Mouse (Mus musculus) large intestine, adult 2 months (tissue): ENCODE data around the gene Bcar3. TPM values are rescaled to one million over a fixed set of nuclear protein-coding genes. Genes with fewer than 3 reads are reported as not detected.
"Not testable (repeated sequence)": the region's sequence is repeated elsewhere in the genome, so short reads cannot be mapped to it uniquely, and the experiment has no call there.

Experiments
- DNase-seq: peaks from one replicate; pipeline ENCODE4 v3.0.0-alpha.2; 2012; ENCODE audit warnings: low read depth, low spot score
- WGBS: fragments of 180-500 bp; shearing (Covaris S2); methylation state at CpG from one replicate; pipeline ENCODE4 v1.1.7; 2018; 5-methylcytosine and 5-hydroxymethylcytosine counted together
- polyA plus RNA-seq: library from polyadenylated mRNA; depleted of rRNA; stranded (reverse); fragments of >200 nt; gene quantifications from 2 replicates; pipeline ENCODE4 v1.2.3, GENCODE M21; 2012

Bcar3 gene
- polyA plus RNA-seq, 1 experiment = 50.9 TPM

- 62% methylated on average over 4 of the region's 4 CpGs for WGBS
- no peak for DNase-seq
These were observed 78.7 kb downstream of the Bcar3 start for GRCm38 (mm10) chr3:122372617-122373016.

- no peak for DNase-seq
These were observed 82.1 kb downstream of the Bcar3 start for GRCm38 (mm10) chr3:122376011-122376410.

DNA sequence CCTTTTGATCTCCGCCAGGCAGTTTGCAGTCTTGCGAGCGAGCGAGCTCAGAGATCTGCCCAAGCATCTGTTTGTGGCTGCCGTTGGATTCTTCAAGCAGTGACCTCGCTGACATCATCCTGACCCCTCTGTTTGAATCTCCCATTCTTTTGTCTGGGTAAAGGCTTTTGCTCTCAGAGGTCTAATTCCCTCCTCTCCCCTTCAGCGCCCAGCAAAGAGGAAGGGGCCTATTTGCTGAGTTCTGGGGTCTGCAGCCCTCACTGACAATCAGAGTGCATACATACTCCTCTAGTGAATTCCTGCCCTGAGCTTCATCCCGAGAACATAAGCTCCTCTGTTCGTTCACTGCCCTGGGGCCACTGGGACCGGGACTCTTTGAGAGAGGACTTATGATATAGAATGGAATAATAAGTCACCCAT lies 82.5 kb downstream of the Bcar3 start:
- no peak for DNase-seq
- WGBS = 53% methylated on average over 10 of the region's 10 CpGs

- 65% methylated on average over 8 of the region's 8 CpGs for WGBS
- DNase-seq = no peak
These were observed 83.0 kb downstream of the Bcar3 start for GRCm38 (mm10) chr3:122376841-122377464.

DNA sequence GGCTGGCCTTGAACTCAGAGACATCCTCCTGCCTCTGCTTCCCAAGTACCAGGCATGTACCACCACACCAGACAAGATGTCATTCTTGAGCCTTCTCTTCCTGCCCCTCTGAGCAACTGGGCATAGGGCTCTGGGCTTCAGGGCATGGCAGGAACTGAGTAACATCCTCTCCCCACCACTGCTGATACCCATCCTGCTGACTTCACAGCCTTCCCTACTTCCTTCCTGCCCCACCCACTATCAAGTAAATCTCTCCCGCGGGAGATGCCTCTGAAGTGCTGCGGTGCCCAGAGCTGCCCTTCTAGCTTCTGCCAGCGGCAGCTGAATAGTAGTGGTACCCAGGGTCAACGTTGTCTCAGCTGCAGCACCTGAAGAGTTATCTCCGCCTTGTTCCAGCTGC lies 84.7 kb downstream of the Bcar3 start:
- 47% methylated on average over 6 of the region's 6 CpGs for WGBS
- no peak for DNase-seq

GRCm38 (mm10) chr3:122380776-122381175 lies 86.8 kb downstream of the Bcar3 start:
- no peak for DNase-seq
- WGBS = 73% methylated on average over 5 of the region's 5 CpGs

- WGBS = 80% methylated on average over 3 of the region's 3 CpGs
- DNase-seq = no peak
These were observed 87.7 kb downstream of the Bcar3 start for GRCm38 (mm10) chr3:122381591-122381990.

- WGBS = 90% methylated on average over 5 of the region's 5 CpGs
- DNase-seq = no peak
These were observed 92.5 kb downstream of the Bcar3 start for GRCm38 (mm10) chr3:122386444-122386843.

- DNase-seq = no peak
- WGBS = 51% methylated on average over 3 of the region's 3 CpGs
These were observed 93.8 kb downstream of the Bcar3 start for GRCm38 (mm10) chr3:122387771-122388170.

DNA sequence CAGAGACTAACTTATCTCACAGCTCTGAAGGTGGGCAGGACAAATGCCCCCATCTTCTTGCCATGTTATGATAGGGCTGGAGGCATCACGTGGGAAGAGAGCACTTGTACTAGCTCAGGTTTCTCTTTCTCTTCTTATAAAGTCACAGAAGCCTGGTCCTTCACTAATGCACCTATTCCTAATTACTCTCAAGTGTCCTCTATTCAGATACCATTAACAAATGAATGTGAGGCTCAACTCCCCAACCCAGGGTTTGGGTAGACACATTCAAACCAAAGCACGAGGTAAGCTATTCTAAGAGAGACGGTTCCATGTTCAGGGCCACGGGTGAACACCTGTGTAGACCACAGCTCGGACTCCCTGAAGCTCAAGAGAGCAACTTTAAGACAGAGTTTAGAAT lies 96.0 kb downstream of the Bcar3 start:
- 81% methylated on average over 5 of the region's 5 CpGs for WGBS
- no peak for DNase-seq

DNA sequence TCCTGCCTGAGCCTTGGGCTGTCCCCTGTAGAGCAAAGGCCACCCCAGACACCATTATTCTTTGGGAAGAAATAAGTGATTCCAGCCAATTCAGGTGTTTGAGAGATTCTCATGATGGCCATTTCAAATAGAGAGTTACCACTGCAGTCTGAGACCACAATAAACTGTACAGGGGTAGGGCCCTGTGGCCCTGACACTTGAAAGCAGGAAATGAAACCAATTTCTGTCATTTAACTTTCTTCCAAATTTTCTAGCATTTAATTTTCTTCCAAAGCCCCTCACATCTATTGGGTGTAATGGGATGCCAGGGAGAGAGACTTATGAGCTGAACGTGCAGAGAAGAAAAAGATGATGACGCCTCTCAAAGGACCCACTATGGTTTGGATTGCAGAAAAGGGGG lies 97.2 kb downstream of the Bcar3 start:
- no peak for DNase-seq
- 99% methylated on average over 2 of the region's 2 CpGs for WGBS

DNA sequence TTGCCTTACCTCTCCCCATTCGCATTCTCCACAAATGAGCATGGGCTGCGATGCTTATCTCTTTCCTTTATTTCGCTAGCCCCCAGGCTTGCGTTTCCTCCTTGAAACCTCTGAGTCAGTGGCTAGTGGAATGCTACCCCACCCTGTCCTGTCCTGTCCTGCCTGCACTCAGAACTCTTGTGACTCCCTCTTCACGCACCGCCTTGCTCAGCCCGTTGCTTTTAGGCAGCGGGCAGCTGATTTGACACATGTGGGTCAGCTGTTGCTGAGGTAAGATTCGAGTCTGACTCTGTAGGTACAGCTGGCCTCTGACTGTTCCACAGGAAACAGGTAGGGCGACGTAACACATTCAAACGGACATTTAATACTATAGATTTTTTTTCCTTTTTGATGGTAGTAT lies 97.9 kb downstream of the Bcar3 start:
- 43% methylated on average over 12 of the region's 12 CpGs for WGBS
- no peak for DNase-seq

DNA sequence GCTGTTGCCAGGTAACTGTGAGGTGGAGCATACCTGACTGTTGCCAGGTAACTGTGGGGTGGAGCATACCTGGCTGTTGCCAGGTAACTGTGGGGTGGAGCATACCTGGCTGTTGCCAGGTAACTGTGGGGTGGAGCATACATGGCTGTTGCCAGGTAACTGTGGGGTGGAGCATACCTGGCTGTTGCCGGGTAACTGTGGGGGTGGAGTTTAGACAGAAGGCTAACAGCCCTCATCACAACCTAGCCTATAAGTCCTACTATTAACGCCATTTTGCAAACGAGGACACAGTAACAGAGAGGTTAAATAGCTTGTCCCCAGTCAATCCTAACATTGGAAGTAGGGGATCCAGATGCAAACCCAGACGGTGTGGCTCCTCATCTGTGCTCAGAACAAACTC lies 99.5 kb downstream of the Bcar3 start:
- DNase-seq = not testable (repeated sequence)
- WGBS = 38% methylated on average over 4 of the region's 4 CpGs

DNA sequence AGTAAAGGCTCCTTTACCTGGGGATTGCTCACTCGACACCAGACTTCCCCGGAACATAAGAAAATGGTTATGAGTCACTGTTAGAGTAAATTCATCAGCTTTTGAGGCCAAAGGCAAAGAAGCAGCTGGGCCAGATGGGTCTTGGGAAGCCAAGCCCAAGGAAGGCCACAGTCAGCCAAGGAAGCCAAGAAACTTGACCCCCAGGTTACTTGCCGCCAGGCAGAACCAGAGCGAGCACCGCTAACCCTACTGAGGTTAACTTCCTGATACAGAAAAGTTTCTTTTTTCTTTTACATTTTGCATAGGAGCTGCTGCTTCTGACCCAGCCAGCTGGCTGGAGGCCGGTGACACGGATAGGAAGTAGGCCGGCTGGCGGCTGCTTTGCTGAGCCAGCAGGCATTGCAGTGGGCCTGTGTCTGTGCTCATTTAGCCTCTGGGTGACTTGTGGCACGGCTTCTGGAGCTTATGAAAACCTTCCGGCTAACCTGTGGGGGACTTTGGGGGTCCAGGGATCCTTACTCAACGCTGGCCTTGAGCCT lies 100.0 kb downstream of the Bcar3 start:
- no peak for DNase-seq
- 73% methylated on average over 12 of the region's 12 CpGs for WGBS

GRCm38 (mm10) chr3:122396957-122397356 lies 103.0 kb downstream of the Bcar3 start:
- no peak for DNase-seq
- 94% methylated on average over 4 of the region's 4 CpGs for WGBS

DNA sequence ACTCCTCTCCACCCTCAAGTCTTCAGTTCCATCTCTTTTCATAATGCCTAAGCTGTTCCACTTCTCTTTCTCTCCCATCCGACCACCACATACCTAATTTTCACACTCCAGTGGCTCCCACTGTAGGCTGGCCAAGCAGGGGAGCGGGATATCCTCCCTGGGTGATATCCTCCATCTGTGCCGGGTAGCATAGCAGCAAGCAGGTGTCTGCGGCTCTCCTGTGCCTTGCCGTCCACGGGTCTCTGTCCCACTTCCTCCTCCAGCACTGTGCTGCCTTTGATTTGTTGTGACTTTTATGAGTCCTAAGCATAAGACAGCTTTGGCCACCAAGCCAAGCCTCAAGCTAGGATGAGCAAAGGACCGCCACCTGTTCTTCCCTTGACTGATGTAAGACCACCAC lies 103.5 kb downstream of the Bcar3 start:
- no peak for DNase-seq
- 68% methylated on average over 7 of the region's 7 CpGs for WGBS

- WGBS = 94% methylated on average over 2 of the region's 2 CpGs
- no peak for DNase-seq
These were observed 107.1 kb downstream of the Bcar3 start for GRCm38 (mm10) chr3:122401011-122401410.

DNA sequence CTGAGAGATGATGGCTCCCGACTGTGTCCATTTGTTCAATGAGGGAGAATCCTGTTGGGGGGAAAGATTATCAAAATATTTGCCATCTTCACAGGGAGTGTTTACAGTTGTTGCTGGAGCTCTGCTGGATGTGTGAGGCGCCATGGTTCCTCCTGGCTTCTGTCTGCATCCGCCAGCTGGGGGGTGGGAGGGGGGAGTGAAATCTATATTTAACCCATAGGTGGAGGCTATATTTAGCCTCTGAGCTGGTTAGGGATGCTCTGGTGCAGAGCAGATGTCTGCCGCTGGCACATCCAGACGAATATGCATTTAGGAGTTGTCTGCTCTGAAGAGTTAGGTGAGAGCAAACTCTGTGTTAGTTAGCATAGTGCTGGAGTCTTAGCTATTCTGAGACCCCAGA lies 108.2 kb downstream of the Bcar3 start:
- no peak for DNase-seq
- WGBS = 28% methylated on average over 5 of the region's 5 CpGs

DNA sequence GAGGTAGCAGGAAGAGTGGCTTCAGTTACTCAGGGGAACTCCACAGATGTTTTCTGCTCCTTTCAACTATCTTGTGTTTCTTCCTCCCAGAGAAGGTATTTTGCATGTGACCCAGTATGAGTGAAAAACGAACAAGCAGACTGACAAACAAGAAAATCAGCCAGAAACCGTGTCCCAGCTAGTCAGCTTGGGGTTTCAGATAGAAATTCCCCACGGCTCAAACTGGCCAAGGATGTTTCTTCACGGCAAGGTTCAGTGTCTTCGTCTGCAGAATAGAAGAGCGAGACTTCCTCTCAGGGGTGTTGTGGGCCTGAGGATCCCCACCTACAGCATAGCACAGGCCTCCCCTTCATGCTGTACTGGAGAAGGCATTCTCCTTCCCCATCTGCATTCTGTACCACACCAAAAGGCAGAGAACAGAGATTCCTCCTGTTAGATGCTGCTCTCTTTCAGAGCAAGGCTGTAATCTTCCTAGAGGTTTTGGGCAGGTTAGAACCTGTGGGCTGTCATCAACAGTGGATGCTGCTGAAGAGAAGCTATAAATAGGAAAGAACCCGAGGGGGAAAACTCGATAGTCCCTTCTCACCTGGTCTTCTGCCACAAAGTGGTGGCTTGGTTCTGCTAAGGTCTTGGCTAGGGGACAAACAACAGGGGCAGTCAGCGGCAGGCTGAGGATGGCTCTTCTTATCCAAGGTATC lies 110.1 kb downstream of the Bcar3 start:
- no peak for DNase-seq
- WGBS = 72% methylated on average over 9 of the region's 9 CpGs

- no peak for DNase-seq
- WGBS = 61% methylated on average over 8 of the region's 8 CpGs
These were observed 111.4 kb downstream of the Bcar3 start for GRCm38 (mm10) chr3:122405203-122405956.

GRCm38 (mm10) chr3:122406416-122406815 lies 112.5 kb downstream of the Bcar3 start:
- 81% methylated on average over 8 of the region's 8 CpGs for WGBS
- no peak for DNase-seq
